Mouse (Mus musculus): Measurements from ENCODE around the gene Ckmt2. TPM values are rescaled to one million over a fixed set of nuclear protein-coding genes. Genes with fewer than 3 reads are reported as not detected.

Ckmt2 gene
- total and polyA plus RNA-seq, 3 experiments: not detected

DNA sequence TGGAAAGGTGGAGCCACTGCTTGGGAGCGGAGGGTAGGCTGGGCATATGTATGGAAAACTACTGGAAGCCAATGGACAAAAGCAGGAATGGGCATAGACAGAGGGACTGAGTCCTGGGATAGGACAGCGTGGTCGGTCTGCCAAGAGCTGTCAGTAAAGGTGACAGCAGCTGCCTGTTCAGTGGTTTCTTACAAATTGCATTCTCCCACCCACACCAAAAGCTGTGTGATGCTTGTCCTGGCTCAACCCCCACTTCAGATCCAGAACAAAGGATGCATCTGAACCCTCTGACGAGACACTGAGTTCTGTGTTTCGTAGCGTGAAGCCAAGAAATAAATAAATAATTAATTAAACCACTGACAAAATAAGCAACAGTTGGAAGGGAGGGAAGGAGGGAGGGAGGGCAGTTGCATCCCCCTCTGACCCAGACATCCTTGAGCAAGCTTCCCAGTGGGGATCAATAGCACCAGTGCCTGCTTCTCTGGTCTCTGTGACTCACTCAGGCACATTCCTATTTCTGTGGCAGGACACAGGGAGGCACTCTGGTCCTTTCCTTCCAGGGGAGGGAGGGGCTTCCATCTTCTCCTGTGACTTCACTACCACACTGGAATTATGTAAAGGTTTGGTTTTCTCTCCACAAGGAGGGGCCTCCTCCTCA is 39.0 kb upstream of the Ckmt2 start:
- dilution Hi-C loops (cut with MboI; ENCODE audit: extremely low pct_ligation_motif_present, extremely low pct_unique_long_range_greater_than_20kb, low sequenced_read_pairs) (no loop called here), in situ Hi-C loops (cut with MboI; ENCODE audit: low pct_ligation_motif_present, low pct_unique_long_range_greater_than_20kb, low sequenced_read_pairs) (loop anchor here (25.0 kb wide), 2 partner anchors 422 to 822 kb away; no protein-coding TSS in a partner anchor)
- Histone ChIP-seq H3K27ac (ENCODE audit: insufficient read depth, low read depth) (no peak overlapping the region), H3K4me1 (ENCODE audit: control insufficient read depth in 1 of 2, insufficient read depth in 2 of 2) (peaks cover 0 to 4% of the 10 kb centered on the region in 2 experiments; a peak in 2 of 4 replicates), H3K36me3 (replicated peaks in 1 of 2; ENCODE audit: control insufficient read depth in 1 of 2, insufficient read depth in 1 of 2, low read length in 1 of 2) (peaks cover 0 to 36% of the 10 kb centered on the region in 2 experiments), H3K4me2 (ENCODE audit: insufficient read depth, low read depth, poor library complexity, severe bottlenecking) (no peak overlapping the region), H3K79me2 (replicated peaks; ENCODE audit: control insufficient read depth, extremely low read depth, insufficient read depth, poor library complexity, severe bottlenecking) (no peaks in the 10 kb centered on the region), H3K4me3 (replicated peaks in 1 of 3; ENCODE audit: low read depth in 2 of 3, low read length in 2 of 3, poor library complexity in 1 of 3) (no peak overlapping the region), H3K9me3 (replicated peaks; ENCODE audit: low read length) (no peaks in the 10 kb centered on the region), H3K27me3 (replicated peaks) (no peaks in the 10 kb centered on the region), H3K9ac (ENCODE audit: insufficient read depth, low read depth) (no peak overlapping the region)
- TF ChIP-seq MYC (IDR thresholded peaks at IDR 0.05; ENCODE audit: low read depth, low read length) (no peak), MXI1 (IDR thresholded peaks at IDR 0.05; ENCODE audit: low read depth, low read length) (no peak), NELFE (IDR thresholded peaks at IDR 0.05; ENCODE audit: low read depth, low read length) (no peak), ZC3H11A (IDR thresholded peaks at IDR 0.05; ENCODE audit: low read depth, low read length) (no peak), CHD1 (IDR thresholded peaks at IDR 0.05; ENCODE audit: low read depth, low read length) (no peak), RAD21 (IDR thresholded peaks at IDR 0.05; ENCODE audit: low read depth, low read length) (no peak), USF1 (IDR thresholded peaks at IDR 0.05; ENCODE audit: low read depth, low read length) (no peak), HCFC1 (IDR thresholded peaks at IDR 0.05; ENCODE audit: low read depth, low read length) (no peak), ZNF384 (IDR thresholded peaks at IDR 0.05; ENCODE audit: low read depth, low read length) (no peak), ELF1 (IDR thresholded peaks at IDR 0.05; ENCODE audit: low read depth, low read length) (no peak), NRF1 (IDR thresholded peaks at IDR 0.05; ENCODE audit: low read depth, low read length) (no peak), JUN (IDR thresholded peaks at IDR 0.05; ENCODE audit: insufficient read depth, low read depth, low read length) (no peak), MEF2A (IDR thresholded peaks at IDR 0.05; ENCODE audit: borderline replicate concordance, low read depth, low read length) (no peak), USF2 (conservative IDR thresholded peaks at IDR 0.05; ENCODE audit: low read depth, low read length) (no peak)
- no peak for DNase-seq (ENCODE audit: extremely low read depth)

GRCm38 (mm10) chr13:91915192-91915581 is 38.5 kb upstream of the Ckmt2 start:
- no peak for DNase-seq (ENCODE audit: extremely low read depth)
- H3K27ac ChIP-seq (ENCODE audit: insufficient read depth, low read depth): no peak overlapping the region
- no peaks in the 10 kb centered on the region for H3K9me3 ChIP-seq (replicated peaks; ENCODE audit: low read length)
- no peak overlapping the region for H3K4me3 ChIP-seq (replicated peaks in 1 of 3; ENCODE audit: low read depth in 2 of 3, low read length in 2 of 3, poor library complexity in 1 of 3)
- no peaks in the 10 kb centered on the region for H3K27me3 ChIP-seq (replicated peaks)
- no peak for TF ChIP-seq USF1 (IDR thresholded peaks at IDR 0.05; ENCODE audit: low read depth, low read length)
- TF ChIP-seq SMC3 (IDR thresholded peaks at IDR 0.05; ENCODE audit: low read depth, low read length): no peak
- no peak for TF ChIP-seq MXI1 (IDR thresholded peaks at IDR 0.05; ENCODE audit: low read depth, low read length)
- no peak for TF ChIP-seq RAD21 (IDR thresholded peaks at IDR 0.05; ENCODE audit: low read depth, low read length)
- TF ChIP-seq NELFE (IDR thresholded peaks at IDR 0.05; ENCODE audit: low read depth, low read length): no peak
- TF ChIP-seq BHLHE40 (IDR thresholded peaks at IDR 0.05; ENCODE audit: low read depth, low read length): no peak
- TF ChIP-seq JUND (conservative IDR thresholded peaks at IDR 0.05; ENCODE audit: low read depth, low read length): no peak
- TF ChIP-seq HCFC1 (IDR thresholded peaks at IDR 0.05; ENCODE audit: low read depth, low read length): no peak
- TF ChIP-seq NRF1 (IDR thresholded peaks at IDR 0.05; ENCODE audit: low read depth, low read length): no peak
- no peaks in the 10 kb centered on the region for H3K79me2 ChIP-seq (replicated peaks; ENCODE audit: control insufficient read depth, extremely low read depth, insufficient read depth, poor library complexity, severe bottlenecking)
- H3K36me3 ChIP-seq (replicated peaks in 1 of 2; ENCODE audit: control insufficient read depth in 1 of 2, insufficient read depth in 1 of 2, low read length in 1 of 2): peaks cover 0 to 36% of the 10 kb centered on the region in 2 experiments
- no peak overlapping the region for H3K9ac ChIP-seq (ENCODE audit: insufficient read depth, low read depth)
- dilution Hi-C loops (cut with MboI; ENCODE audit: extremely low pct_ligation_motif_present, extremely low pct_unique_long_range_greater_than_20kb, low sequenced_read_pairs) (no loop called here), in situ Hi-C loops (cut with MboI; ENCODE audit: low pct_ligation_motif_present, low pct_unique_long_range_greater_than_20kb, low sequenced_read_pairs) (loop anchor here (25.0 kb wide), 2 partner anchors 422 to 822 kb away; no protein-coding TSS in a partner anchor)
- no peak overlapping the region for H3K4me2 ChIP-seq (ENCODE audit: insufficient read depth, low read depth, poor library complexity, severe bottlenecking)
- H3K4me1 ChIP-seq (ENCODE audit: control insufficient read depth in 1 of 2, insufficient read depth in 2 of 2): peaks cover 0 to 4% of the 10 kb centered on the region in 2 experiments; a peak in 2 of 4 replicates

All from CH12.LX (cell line).